ENCODE assay signal across 8 mouse cellular contexts in the genomic region with DNA sequence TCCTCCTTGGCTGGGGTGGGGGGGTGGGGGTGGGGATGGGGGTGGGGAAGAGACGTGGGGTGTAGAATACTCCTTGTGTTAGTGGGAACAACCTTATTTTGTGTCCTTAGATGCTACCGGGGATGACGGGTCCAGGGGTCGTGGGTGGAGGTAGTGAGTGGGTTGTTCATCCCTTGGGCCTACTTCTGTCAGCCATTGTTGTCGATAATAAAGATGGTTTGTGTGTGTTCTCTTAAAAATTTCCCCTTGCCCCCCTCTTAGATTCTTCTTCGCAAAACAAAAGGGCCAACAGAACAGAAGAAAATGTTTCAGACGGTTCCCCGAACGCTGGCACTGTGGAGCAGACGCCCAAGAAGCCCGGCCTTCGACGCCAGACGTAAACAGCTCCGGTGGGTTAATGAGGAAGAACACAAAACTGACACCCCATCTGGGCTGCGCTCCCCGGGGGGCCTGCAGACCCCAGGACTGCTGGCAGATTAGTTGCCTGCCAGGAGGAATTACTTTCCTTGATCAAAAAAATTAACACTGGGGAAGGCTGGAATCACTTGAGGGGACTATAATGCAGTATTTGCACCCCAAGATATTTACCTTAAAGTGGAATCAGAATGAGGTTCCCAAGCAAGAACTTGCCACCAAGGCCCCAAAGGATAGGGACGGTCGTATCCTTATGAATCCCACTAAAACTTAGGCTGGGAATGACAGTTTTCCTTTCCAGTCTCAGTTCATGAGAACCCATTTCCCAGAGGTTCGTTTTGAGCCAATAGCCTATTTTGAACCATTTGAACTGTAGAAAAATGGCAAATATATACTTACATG. TPM values are rescaled to one million over a fixed set of nuclear protein-coding genes. Genes with fewer than 3 reads are reported as not detected.
DNase-seq lines count a peak whose midpoint lies in the region; ATAC-seq and TF ChIP-seq lines count a peak whose summit lies in the region.

No protein-coding gene starts in this region.

- H3K27me3 ChIP-seq in heart, adult 2 months (ENCODE audit: control insufficient read depth, insufficient read depth, low read length) = no peaks in the 10 kb centered on the region
- 0 out of 2 replicates have a peak, but pooled peaks cover 3% of the 10 kb centered on the region for H3K27me3 ChIP-seq in hindbrain, embryonic 16.5 days (replicated peaks; ENCODE audit: control insufficient read depth, insufficient read depth, low read length)
- H3K27me3 ChIP-seq in midbrain, embryonic 15.5 days (replicated peaks) = peaks cover 5% of the 10 kb centered on the region

- no peak for ATAC-seq in hindbrain, embryonic 16.5 days
- no peak for ATAC-seq in midbrain, embryonic 15.5 days (replicated peaks)

- WGBS in heart, adult 2 months = 3% methylated on average over 20 of the region's 20 CpGs
- 5% methylated on average over 20 of the region's 20 CpGs for WGBS in hindbrain, embryonic 16.5 days
- WGBS in midbrain, embryonic 15.5 days = 5% methylated on average over 20 of the region's 20 CpGs

- peaks cover 4% of the 10 kb centered on the region for H3K4me1 ChIP-seq in heart, adult 2 months (ENCODE audit: control insufficient read depth, insufficient read depth, low read length)
- H3K4me1 ChIP-seq in hindbrain, embryonic 16.5 days (ENCODE audit: control insufficient read depth, insufficient read depth, low read depth, low read length) = peaks cover 22% of the 10 kb centered on the region
- H3K4me1 ChIP-seq in midbrain, embryonic 15.5 days = peaks cover 39% of the 10 kb centered on the region

- H3K4me3 ChIP-seq in heart, adult 2 months = peak overlapping the region; percentile 83
- H3K4me3 ChIP-seq in hindbrain, embryonic 16.5 days (ENCODE audit: low read length) = peak overlapping the region; percentile 70
- peak overlapping the region; percentile 82 for H3K4me3 ChIP-seq in midbrain, embryonic 15.5 days

- no peaks in the 10 kb centered on the region for H3K9me3 ChIP-seq in hindbrain, embryonic 16.5 days (ENCODE audit: control insufficient read depth, low read length)
- H3K9me3 ChIP-seq in midbrain, embryonic 15.5 days = no peaks in the 10 kb centered on the region

- peak; percentile 40 to 51 for DNase-seq in heart, adult 2 months
- DNase-seq in heart, postnatal 4 days = no peak
- DNase-seq in 3134 (ENCODE audit: extremely low read depth, insufficient read length, low spot score) = peak; percentile 53
- DNase-seq in cerebellum, postnatal 10 days = peak; percentile 61 to 69
- DNase-seq in ovary, postnatal 10 days (ENCODE audit: low spot score) = no peak
- DNase-seq in layer of hippocampus, postnatal 36 days = no peak

- H3K27ac ChIP-seq in heart, adult 2 months = peak overlapping the region; percentile 75
- H3K27ac ChIP-seq in hindbrain, embryonic 16.5 days (ENCODE audit: low read depth, low read length) = no peak overlapping the region
- H3K27ac ChIP-seq in midbrain, embryonic 15.5 days = 0 out of 2 replicates have a peak overlapping the region, but pooled peaks have one; percentile 97

- intact Hi-C loops in heart, adult 2 months (cut with DNase I) = loop anchor here (1.0 to 5.0 kb wide), 3 partner anchors 24 to 129 kb away; a partner anchor contains a TSS

- peak overlapping the region; percentile 85 for H3K9ac ChIP-seq in heart, adult 2 months (ENCODE audit: low read depth, low read length)
- H3K9ac ChIP-seq in hindbrain, embryonic 16.5 days (ENCODE audit: low read depth, low read length) = peak overlapping the region; percentile 82
- peak overlapping the region; percentile 74 for H3K9ac ChIP-seq in midbrain, embryonic 15.5 days

- TF ChIP-seq CTCF in heart, adult 2 months (IDR thresholded peaks at IDR 0.05) = no peak

- TF ChIP-seq EP300 in heart, adult 2 months (IDR thresholded peaks at IDR 0.05; ENCODE audit: insufficient read depth, low read depth, low read length) = no peak

- H3K79me2 ChIP-seq in heart, adult 2 months (replicated peaks; ENCODE audit: control insufficient read depth, insufficient read depth, low read length) = no peaks in the 10 kb centered on the region; the same call in 1 of the 2 replicates

- TF ChIP-seq POLR2A in heart, adult 2 months (IDR thresholded peaks at IDR 0.05; ENCODE audit: insufficient read depth, low read depth, low read length) = no peak

- H3K36me3 ChIP-seq in heart, adult 2 months (ENCODE audit: control insufficient read depth, insufficient read depth, low read length) = peaks cover 20% of the 10 kb centered on the region
- no peaks in the 10 kb centered on the region for H3K36me3 ChIP-seq in hindbrain, embryonic 16.5 days (ENCODE audit: control insufficient read depth, insufficient read depth, low read length)
- no peaks in the 10 kb centered on the region for H3K36me3 ChIP-seq in midbrain, embryonic 15.5 days (replicated peaks)

- H3K4me2 ChIP-seq in hindbrain, embryonic 16.5 days (ENCODE audit: low read length) = peak overlapping the region; percentile 91
- peak overlapping the region; percentile 95 for H3K4me2 ChIP-seq in midbrain, embryonic 15.5 days

RNA-seq across cellular contexts. Expression of a gene that starts 1.7 kb away (rescaled TPM):
- 10 to 100 TPM; 35.9 to 42.0 TPM for total RNA-seq in heart, adult 2 months (2021)
- 14.6 and 15.0 TPM in 2 replicates for polyA plus RNA-seq in heart, adult 2 months (2012; rRNA removed)
- total RNA-seq in heart, postnatal 4 days (2021) = 10 to 100 TPM; 46.1 to 47.7 TPM
- 12.6 and 15.1 TPM in 2 replicates for polyA plus RNA-seq in hindbrain, embryonic 16.5 days (2015; fragmentation: Nextera tagmentation; extraction: Ambion mirVana)
- 24.4 and 25.3 TPM in 2 replicates for polyA plus RNA-seq in midbrain, embryonic 15.5 days (2015; fragmentation: Nextera tagmentation; extraction: Ambion mirVana)
- 10 to 100 TPM; 51.0 to 52.6 TPM for total RNA-seq in layer of hippocampus, postnatal 36 days (2021)

RNA-seq across cellular contexts. Expression of a gene that starts 23.5 kb away (rescaled TPM):
- 1 to 10 TPM; 3.2 to 4.8 TPM for total RNA-seq in heart, adult 2 months (2021)
- polyA plus RNA-seq in heart, adult 2 months (2012; rRNA removed) = 4.4 and 6.1 TPM in 2 replicates
- 1 to 10 TPM; 6.3 to 6.6 TPM for total RNA-seq in heart, postnatal 4 days (2021)
- 36.1 and 41.3 TPM in 2 replicates for polyA plus RNA-seq in hindbrain, embryonic 16.5 days (2015; fragmentation: Nextera tagmentation; extraction: Ambion mirVana)
- 40.1 and 44.0 TPM in 2 replicates for polyA plus RNA-seq in midbrain, embryonic 15.5 days (2015; fragmentation: Nextera tagmentation; extraction: Ambion mirVana)
- total RNA-seq in layer of hippocampus, postnatal 36 days (2021) = 10 to 100 TPM; 28.1 to 29.3 TPM

RNA-seq across cellular contexts. Expression of a gene that starts 59.6 kb away (rescaled TPM):
- total RNA-seq in heart, adult 2 months (2021) = 1 to 10 TPM; 6.9 to 9.3 TPM
- 3.6 and 4.4 TPM in 2 replicates for polyA plus RNA-seq in heart, adult 2 months (2012; rRNA removed)
- total RNA-seq in heart, postnatal 4 days (2021) = 10 to 100 TPM; 29.5 to 36.8 TPM
- 4.4 and 5.7 TPM in 2 replicates for polyA plus RNA-seq in hindbrain, embryonic 16.5 days (2015; fragmentation: Nextera tagmentation; extraction: Ambion mirVana)
- 3.9 and 4.4 TPM in 2 replicates for polyA plus RNA-seq in midbrain, embryonic 15.5 days (2015; fragmentation: Nextera tagmentation; extraction: Ambion mirVana)
- 1 to 10 TPM; 3.1 to 3.4 TPM for total RNA-seq in layer of hippocampus, postnatal 36 days (2021)

Comparison
In these comparisons a context has a peak if more than half of its experiments do, and no peak if none do; other contexts are left out.
1. DNase-seq: peak in heart, adult 2 months (2 of 2), 3134 (single experiment) and cerebellum, postnatal 10 days (2 of 2); none in heart, postnatal 4 days (single experiment), ovary, postnatal 10 days (single experiment) and layer of hippocampus, postnatal 36 days (0 of 2).
2. Peak in every context shown above with its lines, with median percentiles within 50 percentile points of each other: H3K4me3 ChIP-seq and H3K9ac ChIP-seq.